Mouse (Mus musculus) embryonic fibroblast, embryonic 13.5 days (primary cell): Measurements from ENCODE around the gene Mynn.

Experiments
- CTCF ChIP-seq: IDR thresholded peaks from 2 replicates; pipeline ENCODE4 v1.5.1; 2011; ENCODE audit warnings: mild to moderate bottlenecking, control low read depth, low read length, moderate library complexity, borderline replicate concordance; ENCODE audit not compliant: insufficient read depth
- POLR2A ChIP-seq: IDR thresholded peaks from 2 replicates; pipeline ENCODE4 v1.6.1; 2011; ENCODE audit warnings: low read depth, mild to moderate bottlenecking, control low read depth, low read length, moderate library complexity

DNA sequence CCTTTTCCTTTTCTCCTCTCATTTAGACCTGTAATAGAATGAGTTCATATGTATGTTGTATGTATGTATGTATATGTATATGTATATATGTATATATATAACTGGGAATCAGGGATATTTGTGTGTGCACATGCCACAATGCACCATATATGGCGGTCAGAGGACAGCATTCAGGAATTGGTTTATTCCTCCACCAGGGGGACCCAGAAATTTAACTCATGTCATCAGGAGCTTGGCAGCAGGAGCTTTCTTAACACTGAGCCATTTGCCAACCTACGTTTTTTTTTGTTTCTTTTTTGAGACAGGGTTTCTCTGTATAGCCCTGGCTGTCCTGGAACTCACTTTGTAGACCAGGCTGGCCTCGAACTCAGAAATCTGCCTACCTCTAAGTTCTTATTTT is 31.8 kb downstream of the Mynn start:
- TF ChIP-seq CTCF (no peak), POLR2A (no peak)
